Mouse (Mus musculus) heart, embryonic 16.5 days (tissue): Measurements from ENCODE around the gene Mycbp2. TPM values are rescaled to one million over a fixed set of nuclear protein-coding genes. Genes with fewer than 3 reads are reported as not detected.

ENCODE experiments used
- polyA plus RNA-seq: library from polyadenylated mRNA; unstranded; fragments of >200 nt; fragmentation: Nextera tagmentation; extraction: Ambion mirVana; gene quantifications from 2 replicates; pipeline ENCODE4 v1.2.1, GENCODE M21; 2015

The Mycbp2 gene
- polyA plus RNA-seq, 1 experiment from 2014 or later = 12.7 TPM

Other genes with a start within 250 kb of the Mycbp2 start
- gene Fbxl3, start 247.2 kb downstream of the Mycbp2 start, polyA plus RNA-seq = 18.0 and 19.0 TPM in 2 replicates
- gene Scel, start 166.5 kb upstream of the Mycbp2 start, polyA plus RNA-seq = 0.32 and 0.40 TPM in 2 replicates